Mouse (Mus musculus) small intestine, adult 2 months (tissue): ENCODE results near the gene Eed.

Experiments used
- CTCF ChIP-seq: fragments of 200-500 bp; IDR thresholded peaks from 2 replicates; pipeline ENCODE4 v1.5.1; 2012; ENCODE audit warnings: low read depth, mild to moderate bottlenecking, control low read depth, inconsistent platforms, low read length, moderate library complexity, mixed read lengths; ENCODE audit not compliant: insufficient replicate concordance, insufficient read length; ENCODE audit errors: extremely low read depth
- POLR2A ChIP-seq: fragments of 200-500 bp; IDR thresholded peaks from 2 replicates; pipeline ENCODE4 v1.6.1; 2012; ENCODE audit warnings: low read depth, mild to moderate bottlenecking, control low read depth, inconsistent platforms, low read length, moderate library complexity

GRCm38 (mm10) chr7:89907950-89908349 lies 72.8 kb downstream of the Eed start:
- TF ChIP-seq CTCF (no peak), POLR2A (no peak)
